Mouse (Mus musculus) right cerebral cortex, postnatal 4 days (tissue): Measurements from ENCODE around the gene Fam227b.

Source experiments
- DNase-seq: peaks from one replicate; pipeline ENCODE4 v3.0.0-alpha.2; 2022

The Fam227b gene

GRCm38 (mm10) chr2:126151855-126152571, at the start of gene Fam227b, which contains the start of gene Dtwd1:
TSS of gene Fam227b (minus strand) at chr2:126152004.
TSS of gene Dtwd1 (plus strand) at chr2:126152141.
- peak; percentile 98 for DNase-seq

- DNase-seq: no peak
These were observed 47.2 kb upstream of the Fam227b start for GRCm38 (mm10) chr2:126198971-126199370.

GRCm38 (mm10) chr2:126195631-126196356, 44.0 kb upstream of the Fam227b start:
- no peak for DNase-seq

GRCm38 (mm10) chr2:126192129-126192528, 40.3 kb upstream of the Fam227b start:
- no peak for DNase-seq

- no peak for DNase-seq
These were observed 39.5 kb upstream of the Fam227b start for GRCm38 (mm10) chr2:126191306-126191705.

GRCm38 (mm10) chr2:126171427-126171826, 19.6 kb upstream of the Fam227b start:
- no peak for DNase-seq

- DNase-seq: no peak
These were observed 15.2 kb upstream of the Fam227b start for GRCm38 (mm10) chr2:126166848-126167617.

- DNase-seq: no peak
These were observed 14.5 kb upstream of the Fam227b start for GRCm38 (mm10) chr2:126166335-126166734.

GRCm38 (mm10) chr2:126165277-126166018, 13.6 kb upstream of the Fam227b start:
- DNase-seq: no peak

- no peak for DNase-seq
These were observed 4.1 kb downstream of the Fam227b start for GRCm38 (mm10) chr2:126147723-126148122.

- no peak for DNase-seq
These were observed 57.2 kb downstream of the Fam227b start for GRCm38 (mm10) chr2:126094616-126095015.

- no peak for DNase-seq
These were observed 61.4 kb downstream of the Fam227b start for GRCm38 (mm10) chr2:126090432-126090831.

GRCm38 (mm10) chr2:126086187-126086586, 65.6 kb downstream of the Fam227b start:
- DNase-seq: no peak

GRCm38 (mm10) chr2:126084326-126084725, 67.5 kb downstream of the Fam227b start:
- no peak for DNase-seq

GRCm38 (mm10) chr2:126079086-126079485, 72.7 kb downstream of the Fam227b start:
- no peak for DNase-seq

- no peak for DNase-seq
These were observed 75.3 kb downstream of the Fam227b start for GRCm38 (mm10) chr2:126076506-126076905.

- no peak for DNase-seq
These were observed 78.1 kb downstream of the Fam227b start for GRCm38 (mm10) chr2:126073744-126074143.

- DNase-seq: no peak
These were observed 82.1 kb downstream of the Fam227b start for GRCm38 (mm10) chr2:126069740-126070139.

GRCm38 (mm10) chr2:126065303-126065856, 86.4 kb downstream of the Fam227b start:
- DNase-seq: no peak

- no peak for DNase-seq
These were observed 87.0 kb downstream of the Fam227b start for GRCm38 (mm10) chr2:126064814-126065213.

- no peak for DNase-seq
These were observed 88.9 kb downstream of the Fam227b start for GRCm38 (mm10) chr2:126062876-126063275.

GRCm38 (mm10) chr2:126061037-126061773, 90.6 kb downstream of the Fam227b start:
- DNase-seq: no peak
